ENCODE assay signal across 8 mouse cellular contexts in genomic region chr19:44247281-44248080, GRCm38 (mm10). TPM values are rescaled to one million over a fixed set of nuclear protein-coding genes. Genes with fewer than 3 reads are reported as not detected.
A peak's percentile ranks its signal among the peaks of the same experiment; 100 is the strongest.
DNase-seq lines count a peak whose midpoint lies in the region; ATAC-seq lines count a peak whose summit lies in the region.

No protein-coding gene starts in this region.

- peak; percentile 61; the same call in 1 of the 2 replicates for ATAC-seq in hindbrain, embryonic 15.5 days (ENCODE audit: low FRiP score, low read depth)
- ATAC-seq in stomach, embryonic 16.5 days (ENCODE audit: insufficient read depth, low FRiP score), result peak; percentile 10; the same call in 1 of the 2 replicates

- peak overlapping the region; percentile 72 for H3K4me2 ChIP-seq in hindbrain, embryonic 15.5 days
- H3K4me2 ChIP-seq in stomach, embryonic 16.5 days (ENCODE audit: low read depth, low read length), result peak overlapping the region; percentile 70

- peak; percentile 25 to 27 for DNase-seq in layer of hippocampus, postnatal 10 days (ENCODE audit: low spot score in 2 of 2)
- no peak for DNase-seq in layer of hippocampus, adult 9-11 months
- DNase-seq in brain, adult 2 months (ENCODE audit: low read depth, low spot score), result peak; percentile 75
- DNase-seq in right cerebral cortex, postnatal 14 days, result no peak

- no peaks in the 10 kb centered on the region for H3K36me3 ChIP-seq in erythroblast, embryonic 14.5 days (ENCODE audit: control insufficient read depth)
- H3K36me3 ChIP-seq in hindbrain, embryonic 15.5 days, result no peaks in the 10 kb centered on the region
- no peaks in the 10 kb centered on the region for H3K36me3 ChIP-seq in macrophage (ENCODE audit: inconsistent target)
- no peaks in the 10 kb centered on the region for H3K36me3 ChIP-seq in stomach, embryonic 16.5 days (ENCODE audit: control insufficient read depth, insufficient read depth, low read length)

- no peaks in the 10 kb centered on the region for H3K27me3 ChIP-seq in erythroblast, embryonic 14.5 days (ENCODE audit: control insufficient read depth)
- H3K27me3 ChIP-seq in hindbrain, embryonic 15.5 days, result no peaks in the 10 kb centered on the region
- no peaks in the 10 kb centered on the region for H3K27me3 ChIP-seq in stomach, embryonic 16.5 days (ENCODE audit: control insufficient read depth, insufficient read depth, low read length)

- no peaks in the 10 kb centered on the region for H3K79me2 ChIP-seq in macrophage (ENCODE audit: inconsistent target)

- no peaks in the 10 kb centered on the region for H3K9me3 ChIP-seq in erythroblast, embryonic 14.5 days (ENCODE audit: control insufficient read depth, low read length)
- no peaks in the 10 kb centered on the region for H3K9me3 ChIP-seq in hindbrain, embryonic 15.5 days
- no peaks in the 10 kb centered on the region for H3K9me3 ChIP-seq in stomach, embryonic 16.5 days (replicated peaks; ENCODE audit: control insufficient read depth, low read length)

- H3K4me3 ChIP-seq in erythroblast, embryonic 14.5 days (replicated peaks), result peak overlapping the region; percentile 66
- H3K4me3 ChIP-seq in hindbrain, embryonic 15.5 days, result peak overlapping the region; percentile 44
- peak overlapping the region; percentile 29 for H3K4me3 ChIP-seq in macrophage (ENCODE audit: inconsistent target)
- peak overlapping the region; percentile 49 for H3K4me3 ChIP-seq in stomach, embryonic 16.5 days (replicated peaks; ENCODE audit: low read length)

- WGBS in hindbrain, embryonic 15.5 days, result 1% methylated on average over 25 of the region's 25 CpGs
- WGBS in macrophage (ENCODE audit: missing documents), result 31% methylated on average over 25 of the region's 25 CpGs
- 4% methylated on average over 25 of the region's 25 CpGs for WGBS in stomach, embryonic 16.5 days

- peak overlapping the region; percentile 86 for H3K27ac ChIP-seq in hindbrain, embryonic 15.5 days (replicated peaks)
- H3K27ac ChIP-seq in macrophage, result peak overlapping the region; percentile 70
- H3K27ac ChIP-seq in stomach, embryonic 16.5 days (ENCODE audit: low read length), result peak overlapping the region; percentile 93

- H3K9ac ChIP-seq in hindbrain, embryonic 15.5 days, result peak overlapping the region; percentile 47
- H3K9ac ChIP-seq in stomach, embryonic 16.5 days (ENCODE audit: low read length), result peak overlapping the region; percentile 70

- peaks cover 50% of the 10 kb centered on the region for H3K4me1 ChIP-seq in erythroblast, embryonic 14.5 days (ENCODE audit: control insufficient read depth)
- H3K4me1 ChIP-seq in hindbrain, embryonic 15.5 days (replicated peaks), result peaks cover 28% of the 10 kb centered on the region
- peaks cover 27% of the 10 kb centered on the region for H3K4me1 ChIP-seq in stomach, embryonic 16.5 days (ENCODE audit: control insufficient read depth, insufficient read depth, low read length)

RNA-seq across cellular contexts. Expression of gene Scd3, which starts 44.4 kb away (rescaled TPM):
- total RNA-seq in layer of hippocampus, postnatal 10 days (2021), result 1 to 10 TPM in 1 of 2 experiments, under 1 TPM in 1; 0.73 to 2.3 TPM
- polyA plus RNA-seq in erythroblast, embryonic 14.5 days (2012), result not detected in 2 replicates
- 5.0 and 6.7 TPM in 2 replicates for polyA plus RNA-seq in hindbrain, embryonic 15.5 days (2015; fragmentation: Nextera tagmentation; extraction: Ambion mirVana)
- total RNA-seq in macrophage (2018; cell fraction: chromatin; rRNA removed), result not detected
- total RNA-seq in macrophage (2018; cell fraction: cytosol; rRNA removed), result not detected
- not detected for total RNA-seq in macrophage (2018; cell fraction: nucleus; rRNA removed)
- polyA plus RNA-seq in macrophage (2018), result not detected in 3 replicates
- 0.11 and 0.18 TPM in 2 replicates for polyA plus RNA-seq in stomach, embryonic 16.5 days (2015; fragmentation: Nextera tagmentation; extraction: Ambion mirVana)

RNA-seq across cellular contexts. Expression of gene Scd2, which starts 46.0 kb away (rescaled TPM):
- 100 to 1,000 TPM; 715 to 736 TPM for total RNA-seq in layer of hippocampus, postnatal 10 days (2021)
- polyA plus RNA-seq in erythroblast, embryonic 14.5 days (2012), result 0.27 TPM in 2 replicates
- 288 and 295 TPM in 2 replicates for polyA plus RNA-seq in hindbrain, embryonic 15.5 days (2015; fragmentation: Nextera tagmentation; extraction: Ambion mirVana)
- 100 to 1,000 TPM in 2 of 26 experiments, 10 to 100 TPM in 14, 1 to 10 TPM in 10; 2.2 to 156 (median 19.0) TPM for total RNA-seq in macrophage (2018; cell fraction: chromatin; rRNA removed)
- total RNA-seq in macrophage (2018; cell fraction: cytosol; rRNA removed), result 100 to 1,000 TPM; 105 to 368 (median 202) TPM
- total RNA-seq in macrophage (2018; cell fraction: nucleus; rRNA removed), result 100 to 1,000 TPM in 21 of 26 experiments, 10 to 100 TPM in 5; 21.2 to 569 (median 200) TPM
- polyA plus RNA-seq in macrophage (2018), result 51.1 to 117 TPM (median 106 TPM) in 3 replicates
- polyA plus RNA-seq in stomach, embryonic 16.5 days (2015; fragmentation: Nextera tagmentation; extraction: Ambion mirVana), result 329 and 336 TPM in 2 replicates

RNA-seq across cellular contexts. Expression of gene Pkd2l1, which starts 55.2 kb away (rescaled TPM):
- total RNA-seq in layer of hippocampus, postnatal 10 days (2021), result under 1 TPM in 1 of 2 experiments, not detected in 1; 0.11 TPM
- polyA plus RNA-seq in erythroblast, embryonic 14.5 days (2012), result not detected in 2 replicates
- polyA plus RNA-seq in hindbrain, embryonic 15.5 days (2015; fragmentation: Nextera tagmentation; extraction: Ambion mirVana), result 0.29 and 0.67 TPM in 2 replicates
- not detected for total RNA-seq in macrophage (2018; cell fraction: chromatin; rRNA removed)
- not detected for total RNA-seq in macrophage (2018; cell fraction: cytosol; rRNA removed)
- total RNA-seq in macrophage (2018; cell fraction: nucleus; rRNA removed), result not detected
- not detected in 3 replicates for polyA plus RNA-seq in macrophage (2018)
- not detected in 2 replicates for polyA plus RNA-seq in stomach, embryonic 16.5 days (2015; fragmentation: Nextera tagmentation; extraction: Ambion mirVana)

Comparison
In these comparisons a context has a peak if more than half of its experiments do, and no peak if none do; other contexts are left out.
1. DNase-seq: peak in layer of hippocampus, postnatal 10 days (2 of 2) and brain, adult 2 months (single experiment); none in layer of hippocampus, adult 9-11 months (single experiment) and right cerebral cortex, postnatal 14 days (single experiment).
2. RNA of gene Scd2, which starts 46.0 kb away (polyA plus RNA-seq): 329 to 336 TPM in stomach, embryonic 16.5 days, 288 to 295 TPM in hindbrain, embryonic 15.5 days and 51.1 to 117 TPM in macrophage; 0.27 TPM in erythroblast, embryonic 14.5 days; every median in the first group is over 10 times any median in the second.
3. Peak in every context shown above with its lines, with median percentiles within 50 percentile points of each other: H3K4me3 ChIP-seq and H3K27ac ChIP-seq.